Mouse (Mus musculus) ES-CJ7 (cell line): ENCODE measurements at regions not wholly inside any gene's neighbourhood (a gene's known extent, or its start where the extent isn't known, plus 50 kb on each side); places are given as distances from the start of the nearest gene placed in this dataset.
"Not testable (repeated sequence)": the region's sequence is repeated elsewhere in the genome, so short reads cannot be mapped to it uniquely, and the experiment has no call there.

Experiments
- DNase-seq: peaks from one replicate; pipeline ENCODE4 v3.0.0; 2011; ENCODE audit warnings: low read depth, low spot score

DNA sequence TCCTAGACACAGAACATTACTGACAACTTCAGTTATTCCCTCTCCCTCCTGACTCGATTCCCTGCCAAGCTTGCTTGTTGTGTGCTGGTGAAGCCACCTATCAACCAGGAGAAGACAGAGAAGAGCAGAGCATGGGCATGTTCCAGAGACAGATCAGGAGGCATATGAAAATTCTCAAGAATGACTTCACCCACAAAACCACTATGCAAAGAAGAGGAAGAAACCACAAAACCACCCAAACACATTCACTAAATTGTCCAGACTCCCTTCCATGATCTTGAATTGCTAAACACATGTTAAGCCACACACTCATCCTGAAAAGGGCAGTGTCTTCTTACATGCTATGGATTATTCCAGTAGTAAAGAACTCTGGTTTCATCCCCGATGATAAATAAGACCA lies 284.8 kb upstream of the Tex13c3 start:
- no peak for DNase-seq

- DNase-seq, result not testable (repeated sequence)
These were observed 270.4 kb upstream of the Tex13c3 start for GRCm38 (mm10) chrX:19751491-19751890.

- not testable (repeated sequence) for DNase-seq
These were observed 227.9 kb upstream of the Tex13c3 start for GRCm38 (mm10) chrX:19708971-19709370.

DNA sequence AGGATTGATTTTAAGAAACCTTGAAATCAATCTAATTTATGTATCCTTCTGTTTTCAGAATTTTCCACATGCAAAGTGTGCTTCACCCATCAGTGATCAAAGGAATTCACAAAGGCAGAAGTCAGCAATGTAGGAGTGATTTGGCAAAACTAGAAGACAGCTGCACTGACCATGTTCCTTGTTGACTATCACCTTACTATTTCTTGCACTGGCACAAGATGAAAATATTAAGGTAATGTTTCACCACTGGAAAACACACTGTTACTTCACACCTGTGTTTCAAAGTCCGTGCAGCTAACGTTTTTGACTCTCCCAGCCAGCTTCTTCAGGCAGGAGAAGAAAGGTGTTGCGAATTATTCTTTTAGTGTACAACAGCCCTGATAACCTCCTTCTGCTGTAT lies 221.4 kb upstream of the Tex13c3 start:
- DNase-seq, result no peak

- DNase-seq, result peak; percentile 1
These were observed 219.2 kb upstream of the Tex13c3 start for GRCm38 (mm10) chrX:19700284-19700683.

DNA sequence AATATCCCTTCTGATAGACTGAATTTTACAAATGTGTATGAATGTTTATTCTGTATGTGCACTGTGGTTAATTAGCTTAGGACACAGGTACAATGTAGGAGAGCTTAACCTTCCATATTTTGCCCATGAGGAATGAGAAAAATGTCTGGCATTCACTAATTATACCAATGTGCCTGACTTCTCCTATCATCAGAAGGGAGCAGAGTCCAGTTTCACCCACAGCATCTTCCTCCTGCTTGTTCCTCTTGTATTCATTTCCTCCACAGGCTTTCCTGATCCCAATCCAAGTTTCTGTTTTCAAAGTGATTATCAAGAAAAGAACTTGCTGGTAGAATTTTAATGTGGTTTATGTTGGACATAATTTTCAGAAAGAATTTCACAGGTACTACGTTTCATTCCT lies 206.4 kb upstream of the Tex13c3 start:
- DNase-seq, result no peak
